Mouse (Mus musculus): ENCODE measurements around the gene Kif20b. TPM values are rescaled to one million over a fixed set of nuclear protein-coding genes. Genes with fewer than 3 reads are reported as not detected.

Kif20b gene
- total RNA-seq (2023), result 17.2 to 24.3 TPM (median 19.2 TPM) in 4 replicates

GRCm38 (mm10) chr19:34921652-34922602, at the start of gene Kif20b:
Gene Kif20b, plus strand, starts transcription at chr19:34922361.

GRCm38 (mm10) chr19:34878603-34879541, 43.3 kb upstream of the Kif20b start, which contains the start of gene Pank1:
Gene Pank1, minus strand, starts transcription at chr19:34879455.

Other genes starting within 250 kb of the Kif20b start
- gene Slc16a12, start 175.1 kb upstream of the Kif20b start, total RNA-seq (2023), result not detected in 4 replicates
- 4.1 to 7.0 TPM (median 6.7 TPM) in 4 replicates for gene Pank1, start 42.9 kb upstream of the Kif20b start, total RNA-seq (2023)